Mouse (Mus musculus) splenic B cell, adult 2 months (primary cell): Measurements from ENCODE around the gene Casp8.
"Not testable (repeated sequence)": the region's sequence is repeated elsewhere in the genome, so short reads cannot be mapped to it uniquely, and the experiment has no call there.

Source experiments
- DNase-seq: peaks from one replicate; pipeline ENCODE4 v3.0.0-alpha.2; 2011; ENCODE audit warnings: low read depth, low spot score
- H3K27me3 ChIP-seq: 2 replicates; pipeline ENCODE4 v1.6.1; 2012; ENCODE audit warnings: mild to moderate bottlenecking, low read length, moderate library complexity, mixed read lengths; ENCODE audit not compliant: control insufficient read depth, poor library complexity, insufficient read depth, severe bottlenecking
- H3K36me3 ChIP-seq: 2 replicates; pipeline ENCODE4 v1.6.1; 2012; ENCODE audit warnings: mild to moderate bottlenecking, low read length, moderate library complexity, mixed read lengths; ENCODE audit not compliant: control insufficient read depth, poor library complexity, insufficient read depth, severe bottlenecking

Casp8 gene

GRCm38 (mm10) chr1:58832198-58832597 is 37.0 kb downstream of the Casp8 start:
- DNase-seq, result no peak
- H3K36me3 ChIP-seq, result peaks cover 12% of the 10 kb centered on the region
- no peaks in the 10 kb centered on the region for H3K27me3 ChIP-seq

DNA sequence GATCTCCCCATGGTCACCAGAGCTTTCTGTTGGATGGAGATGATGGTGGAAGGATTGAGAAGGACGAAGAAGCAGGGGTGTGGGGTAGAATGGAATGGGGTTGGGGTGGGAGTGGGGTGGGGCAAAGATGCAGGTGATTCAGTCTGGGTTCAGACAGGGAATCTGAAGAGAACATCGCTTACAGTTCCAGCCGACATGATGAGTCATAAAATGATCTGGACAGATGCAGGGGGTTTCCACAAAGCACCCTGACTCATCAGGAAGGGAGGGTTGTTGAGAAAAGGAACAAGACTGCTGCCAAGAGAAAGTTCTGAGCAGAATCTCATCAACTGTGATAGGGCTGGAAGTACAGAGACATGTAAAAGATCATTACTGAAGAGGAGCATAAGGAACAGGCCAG is 61.6 kb downstream of the Casp8 start:
- DNase-seq, result not testable (repeated sequence)

DNA sequence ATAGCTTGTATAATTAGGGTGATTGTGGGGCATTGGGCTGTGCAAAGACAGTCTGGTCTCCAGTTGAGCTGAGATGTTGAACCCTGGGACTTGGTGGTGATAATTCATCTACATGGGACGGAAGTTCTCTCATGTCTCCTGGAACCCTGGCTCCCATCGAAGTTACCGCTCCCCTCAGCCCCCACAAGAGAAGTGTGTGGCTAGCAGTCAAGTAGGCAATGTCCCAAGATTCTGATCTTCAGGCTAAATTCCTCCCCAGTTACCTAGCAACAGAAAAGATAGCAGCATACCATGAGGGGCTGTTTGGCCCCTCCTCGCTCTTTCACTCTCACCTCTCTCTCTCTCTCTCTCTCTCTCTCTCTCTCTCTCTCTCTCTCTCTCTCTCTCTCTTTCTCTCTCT is 64.0 kb downstream of the Casp8 start:
- not testable (repeated sequence) for H3K27me3 ChIP-seq, H3K36me3 ChIP-seq, DNase-seq

More for the DNA sequence above, 61.6 kb downstream of the Casp8 start:
- H3K27me3 ChIP-seq, H3K36me3 ChIP-seq: not testable (repeated sequence)

DNA sequence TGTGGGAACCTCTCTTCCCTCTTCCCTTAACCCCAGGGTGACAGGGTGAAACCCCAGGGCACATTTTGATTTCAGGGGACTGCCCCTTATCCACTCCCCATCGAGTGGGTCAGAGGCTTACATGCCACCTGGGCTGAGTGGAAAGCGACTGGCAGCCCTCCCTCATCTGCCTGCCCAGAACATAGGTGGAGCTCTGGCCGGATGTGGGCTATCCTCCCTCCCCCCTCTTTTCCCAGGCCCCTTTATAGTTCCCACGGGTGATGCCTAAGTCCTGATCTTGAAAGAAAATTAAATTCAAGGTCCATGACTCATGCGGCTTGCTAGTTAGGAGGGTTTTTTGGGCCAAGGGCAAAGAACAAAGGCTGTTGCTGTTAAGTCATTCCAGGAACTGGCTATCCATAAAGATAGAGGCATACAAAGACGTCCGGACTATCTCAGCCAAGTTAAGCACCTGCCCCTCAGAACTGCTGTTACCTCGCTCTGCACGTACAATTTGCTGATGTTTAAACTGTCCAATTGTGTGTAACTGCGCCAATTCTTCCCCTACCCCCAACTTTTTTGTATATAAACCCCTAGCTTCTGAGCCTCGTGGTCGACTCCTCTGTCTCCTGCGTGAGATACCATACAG is 64.7 kb downstream of the Casp8 start:
- DNase-seq, result peak; percentile 19
- not testable (repeated sequence) for H3K36me3 ChIP-seq, H3K27me3 ChIP-seq

- H3K27me3 ChIP-seq, H3K36me3 ChIP-seq: not testable (repeated sequence)
- peak; percentile 12 for DNase-seq
Measured at GRCm38 (mm10) chr1:58860586-58860985, 65.4 kb downstream of the Casp8 start.

DNA sequence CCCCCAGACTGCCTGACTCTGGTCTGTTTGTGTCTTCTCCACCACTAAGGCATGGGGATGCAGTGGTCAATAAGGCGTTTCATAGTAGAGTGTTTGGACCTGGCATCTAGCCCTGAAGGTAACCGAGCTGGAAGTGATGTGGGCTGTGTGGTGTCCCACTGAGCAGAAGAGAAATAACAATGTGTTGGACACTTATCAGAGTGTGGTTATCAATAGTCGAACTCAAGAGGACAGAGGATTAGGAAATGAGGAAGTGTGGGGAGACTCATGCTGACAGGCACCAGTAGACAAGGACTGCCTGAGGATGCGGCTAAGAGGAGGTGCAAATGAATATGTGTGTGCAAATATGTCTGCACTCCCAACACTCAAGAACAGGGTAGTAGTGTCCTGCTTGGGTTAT is 81.3 kb downstream of the Casp8 start:
- H3K27me3 ChIP-seq, result not testable (repeated sequence)

DNA sequence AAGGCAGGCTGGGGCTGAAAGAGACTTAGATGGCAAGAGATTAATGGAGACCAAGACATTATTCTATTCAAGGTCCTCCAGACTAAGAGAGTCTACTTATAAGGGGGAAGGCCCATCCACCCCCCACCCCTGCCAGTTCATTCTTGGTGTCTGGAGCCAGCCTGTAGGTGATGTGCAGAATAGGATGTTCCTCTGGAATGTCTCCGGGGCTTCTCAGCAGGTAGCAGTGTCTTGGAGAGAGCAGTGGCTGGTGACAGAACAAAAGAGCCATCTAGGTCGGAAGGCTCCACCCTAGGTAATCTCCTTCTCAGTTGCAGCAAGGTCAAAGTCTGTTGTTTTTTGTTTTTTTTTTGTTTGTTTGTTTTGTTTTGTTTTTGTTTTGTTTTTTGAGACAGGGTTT is 84.1 kb downstream of the Casp8 start:
- H3K27me3 ChIP-seq, H3K36me3 ChIP-seq, DNase-seq: not testable (repeated sequence)

More for the DNA sequence above, 81.3 kb downstream of the Casp8 start:
- not testable (repeated sequence) for DNase-seq, H3K36me3 ChIP-seq

DNA sequence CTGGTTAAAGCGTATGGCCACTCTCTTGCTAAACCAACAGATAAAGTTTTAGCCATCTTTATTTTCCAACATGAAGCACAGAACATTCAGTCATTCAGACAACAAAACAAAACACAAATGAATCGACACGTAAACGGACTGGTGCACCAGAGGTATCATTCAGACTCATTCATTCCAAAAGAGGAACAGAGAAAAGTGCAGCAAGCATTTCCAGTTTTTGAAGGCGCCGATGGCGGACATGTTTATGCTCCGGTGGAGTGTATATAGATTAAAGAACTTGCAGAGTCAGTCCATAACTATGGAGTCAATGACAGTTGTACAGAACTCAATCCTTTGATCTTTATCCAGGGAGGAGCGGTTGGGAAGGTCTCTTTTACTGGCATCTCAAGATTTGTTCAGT is 88.1 kb downstream of the Casp8 start:
- DNase-seq, result peak; percentile 60

GRCm38 (mm10) chr1:58885646-58886045 is 90.5 kb downstream of the Casp8 start:
- DNase-seq, result no peak

More for the DNA sequence above, 88.1 kb downstream of the Casp8 start:
- not testable (repeated sequence) for H3K36me3 ChIP-seq, H3K27me3 ChIP-seq

GRCm38 (mm10) chr1:58889826-58890546 is 94.8 kb downstream of the Casp8 start:
- DNase-seq, result peak; percentile 26
- 0 out of 2 replicates have a peak, but pooled peaks cover 2% of the 10 kb centered on the region for H3K36me3 ChIP-seq
- no peaks in the 10 kb centered on the region for H3K27me3 ChIP-seq

More at GRCm38 (mm10) chr1:58885646-58886045, 90.5 kb downstream of the Casp8 start:
- Histone ChIP-seq H3K27me3 (no peaks in the 10 kb centered on the region), H3K36me3 (no peaks in the 10 kb centered on the region)

- not testable (repeated sequence) for DNase-seq, H3K27me3 ChIP-seq, H3K36me3 ChIP-seq
Measured at GRCm38 (mm10) chr1:58890697-58891290, 95.6 kb downstream of the Casp8 start.

- not testable (repeated sequence) for H3K27me3 ChIP-seq, H3K36me3 ChIP-seq, DNase-seq
Measured at GRCm38 (mm10) chr1:58891481-58892170, 96.5 kb downstream of the Casp8 start.

DNA sequence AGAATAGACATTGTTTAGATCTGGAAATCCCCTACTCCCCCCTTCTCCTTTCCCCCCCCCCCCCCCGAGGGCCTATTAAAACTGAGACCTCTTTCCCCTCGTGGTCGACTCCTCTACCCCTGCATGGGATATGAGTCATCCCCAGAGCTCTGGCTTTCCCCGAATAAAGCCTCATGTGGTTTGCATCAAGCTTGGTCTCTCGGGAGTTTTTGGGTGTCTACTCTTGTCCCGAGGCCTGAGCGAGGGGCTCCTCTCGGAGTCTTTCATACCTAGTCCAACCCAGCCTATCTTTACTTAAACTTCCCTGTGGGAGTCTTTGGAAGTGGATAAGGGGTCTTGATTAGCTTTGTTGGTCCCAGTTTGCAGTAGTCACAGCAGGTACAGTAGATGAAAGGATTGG is 97.2 kb downstream of the Casp8 start:
- H3K27me3 ChIP-seq, DNase-seq, H3K36me3 ChIP-seq: not testable (repeated sequence)
